Mouse (Mus musculus) neural tube, embryonic 11.5 days (tissue): ENCODE data around the gene Uxs1. TPM values are rescaled to one million over a fixed set of nuclear protein-coding genes. Genes with fewer than 3 reads are reported as not detected.

Source experiments
- ATAC-seq: fragments of 200-750 bp; cut with Nextera tagmentation; 2 replicates; pipeline ENCODE4 v1.8.0; 2017; ENCODE audit warnings: moderate number of reproducible peaks, mild to moderate bottlenecking, moderate TSS enrichment, moderate library complexity; ENCODE audit not compliant: insufficient read depth, low FRiP score, low TSS enrichment
- DNase-seq: peaks from one replicate; pipeline ENCODE4 v3.0.0-alpha.2; 2015; ENCODE audit warnings: low spot score
- H3K27ac ChIP-seq: fragments of 300-500 bp; sonication (generic); 2 replicates; pipeline ENCODE4 v1.5.1; 2014; ENCODE audit warnings: low read depth, mild to moderate bottlenecking, low read length
- H3K27me3 ChIP-seq: fragments of 300-500 bp; sonication (generic); 2 replicates; pipeline ENCODE4 v1.6.1; 2014; ENCODE audit warnings: mild to moderate bottlenecking, low read length, mixed read lengths; ENCODE audit not compliant: control insufficient read depth, insufficient read depth
- H3K36me3 ChIP-seq: fragments of 300-500 bp; sonication (generic); 2 replicates; pipeline ENCODE4 v1.6.1; 2014; ENCODE audit warnings: mild to moderate bottlenecking, low read length, moderate library complexity, mixed read lengths; ENCODE audit not compliant: control insufficient read depth, insufficient read depth
- H3K4me1 ChIP-seq: fragments of 300-500 bp; sonication (generic); 2 replicates; pipeline ENCODE4 v1.6.1; 2014; ENCODE audit warnings: low read length, mixed read lengths; ENCODE audit not compliant: control insufficient read depth, insufficient read depth
- H3K4me2 ChIP-seq: fragments of 300-500 bp; sonication (generic); 2 replicates; pipeline ENCODE4 v1.6.1; 2014; ENCODE audit warnings: low read depth, mild to moderate bottlenecking, moderate library complexity
- H3K4me3 ChIP-seq: fragments of 300-500 bp; sonication (generic); 2 replicates; pipeline ENCODE4 v1.5.1; 2014; ENCODE audit warnings: low read depth, low read length
- H3K9ac ChIP-seq: fragments of 300-500 bp; sonication (generic); 2 replicates; pipeline ENCODE4 v1.6.1; 2014; ENCODE audit warnings: mild to moderate bottlenecking, low read length
- H3K9me3 ChIP-seq: fragments of 300-500 bp; sonication (generic); 2 replicates; pipeline ENCODE4 v1.6.1; 2016; ENCODE audit warnings: low read length; ENCODE audit not compliant: control insufficient read depth
- WGBS: fragments of 180-500 bp; shearing (Covaris S2); extraction: QIAGEN DNeasy Blood & Tissue Kit; methylation state at CpG from one replicate; pipeline ENCODE4 v1.1.7; 2014; 5-methylcytosine and 5-hydroxymethylcytosine counted together
- polyA plus RNA-seq: library from polyadenylated mRNA; unstranded; fragments of >200 nt; fragmentation: Nextera tagmentation; extraction: Ambion mirVana; gene quantifications from 2 replicates; pipeline ENCODE4 v1.2.1, GENCODE M21; 2014

Gene Uxs1
- polyA plus RNA-seq, 1 experiment from 2014 or later, result 24.0 TPM

GRCm38 (mm10) chr1:43843398-43843797 is 15.8 kb upstream of the Uxs1 start:
- 97% methylated on average over 2 of the region's 2 CpGs for WGBS
- Histone ChIP-seq H3K4me3 (no peak overlapping the region), H3K4me2 (no peak overlapping the region), H3K9me3 (no peaks in the 10 kb centered on the region), H3K9ac (no peak overlapping the region), H3K36me3 (no peaks in the 10 kb centered on the region), H3K27me3 (no peaks in the 10 kb centered on the region), H3K27ac (no peak overlapping the region), H3K4me1 (no peaks in the 10 kb centered on the region)
- ATAC-seq, result no peak
- no peak for DNase-seq

- Histone ChIP-seq H3K27ac (no peak overlapping the region), H3K9me3 (no peaks in the 10 kb centered on the region), H3K4me3 (no peak overlapping the region), H3K27me3 (no peaks in the 10 kb centered on the region), H3K4me1 (no peaks in the 10 kb centered on the region), H3K36me3 (no peaks in the 10 kb centered on the region), H3K4me2 (no peak overlapping the region), H3K9ac (no peak overlapping the region)
- 90% methylated on average over 1 of the region's 1 CpGs for WGBS
- no peak for ATAC-seq
- DNase-seq, result no peak
These were observed 9.6 kb upstream of the Uxs1 start for GRCm38 (mm10) chr1:43837236-43837635.

DNA sequence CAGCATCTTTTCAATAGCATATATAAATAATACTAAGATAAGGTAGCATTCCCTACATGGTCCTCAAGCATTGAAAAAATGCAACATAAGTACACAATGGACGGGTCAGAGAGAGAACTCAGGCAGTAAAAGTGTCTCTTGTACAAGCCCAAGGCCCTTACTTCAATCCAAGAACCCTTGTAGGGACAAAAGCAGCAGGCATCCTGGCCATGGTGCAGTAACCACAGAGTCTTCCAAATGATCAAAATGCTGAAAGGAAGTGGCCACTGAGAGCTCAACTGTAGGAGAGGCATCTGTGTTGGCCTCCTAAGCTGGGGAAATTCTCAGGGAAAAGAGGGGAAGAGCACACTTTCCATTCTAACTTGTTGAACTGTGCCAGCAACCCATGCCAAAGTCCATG is 2.5 kb upstream of the Uxs1 start:
- Histone ChIP-seq H3K4me1 (peaks cover 6% of the 10 kb centered on the region), H3K27ac (no peak overlapping the region), H3K9ac (no peak overlapping the region), H3K9me3 (no peaks in the 10 kb centered on the region), H3K36me3 (no peaks in the 10 kb centered on the region), H3K4me2 (no peak overlapping the region), H3K27me3 (no peaks in the 10 kb centered on the region), H3K4me3 (no peak overlapping the region)
- ATAC-seq (no peak), DNase-seq (no peak)
- 57% methylated on average over 1 of the region's 1 CpGs for WGBS

DNA sequence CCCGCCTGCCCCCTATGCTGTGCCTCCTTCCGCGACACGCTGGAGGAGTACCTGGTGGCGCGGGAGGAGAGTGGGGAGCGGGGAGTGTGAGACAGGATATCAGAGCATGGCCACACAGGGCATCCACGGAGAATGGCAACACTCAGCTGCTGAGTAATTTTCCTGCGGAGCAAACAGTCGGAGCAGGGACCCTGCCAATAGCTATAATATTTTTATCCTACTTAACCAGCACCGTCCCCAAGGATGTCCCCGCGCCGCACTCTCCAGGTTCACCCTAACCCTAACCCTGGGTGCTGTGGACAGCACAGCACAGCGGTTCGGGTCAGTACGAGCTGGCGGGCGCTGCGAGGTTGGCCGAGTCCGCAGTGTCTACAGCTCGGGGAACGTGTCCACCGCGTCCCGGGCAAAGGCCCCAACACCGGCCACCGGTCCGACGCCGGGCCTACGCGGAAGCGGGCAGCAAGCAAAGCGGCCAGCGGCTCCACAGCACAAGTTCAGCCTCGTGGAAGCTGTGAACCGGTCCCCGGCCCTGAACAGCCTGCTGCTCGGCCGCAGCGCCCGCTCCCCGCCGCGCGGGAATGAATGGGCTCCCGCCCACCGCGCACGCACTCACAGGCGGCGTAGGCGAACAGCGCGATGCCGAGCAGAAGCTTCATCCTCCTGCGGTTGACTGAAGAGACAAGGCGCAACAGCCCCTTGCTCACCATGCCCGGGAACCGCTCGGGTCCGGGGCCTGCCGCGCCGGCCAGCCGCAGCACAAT is 418 bp downstream of the Uxs1 start:
- Histone ChIP-seq H3K4me2 (peak overlapping the region; percentile 93), H3K27ac (peak overlapping the region; percentile 94), H3K9ac (peak overlapping the region; percentile 89), H3K27me3 (no peaks in the 10 kb centered on the region), H3K4me3 (peak overlapping the region; percentile 86), H3K4me1 (peaks cover 6% of the 10 kb centered on the region), H3K9me3 (no peaks in the 10 kb centered on the region), H3K36me3 (no peaks in the 10 kb centered on the region)
- WGBS, result under 1% methylated on average over 66 of the region's 68 CpGs
- ATAC-seq (peak; percentile 79), DNase-seq (no peak)

DNA sequence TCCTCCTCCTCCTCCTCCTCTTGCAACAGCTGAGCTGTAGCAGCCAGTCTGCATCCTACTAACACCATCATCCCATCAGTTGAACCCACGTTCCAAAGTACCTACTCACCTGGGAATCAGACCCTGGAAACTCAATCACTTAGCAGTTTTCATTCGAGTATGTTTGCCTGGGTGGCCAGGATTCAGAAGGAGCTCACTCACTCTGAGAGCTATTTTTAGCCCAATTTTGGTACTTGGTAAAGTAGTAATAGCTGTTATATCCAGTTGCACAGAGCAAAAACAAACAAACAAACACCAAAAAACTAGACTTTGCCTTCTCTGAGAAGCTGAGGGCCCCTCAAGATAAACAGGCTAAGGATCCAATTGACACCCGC is 985 bp downstream of the Uxs1 start:
- Histone ChIP-seq H3K9ac (peak overlapping the region; percentile 89), H3K9me3 (no peaks in the 10 kb centered on the region), H3K36me3 (no peaks in the 10 kb centered on the region), H3K27me3 (no peaks in the 10 kb centered on the region), H3K4me2 (peak overlapping the region; percentile 93), H3K4me1 (peaks cover 6% of the 10 kb centered on the region), H3K27ac (peak overlapping the region; percentile 94; the same call in 1 of the 2 replicates), H3K4me3 (peak overlapping the region; percentile 86)
- DNase-seq (no peak), ATAC-seq (no peak)
- WGBS, result 0% methylated on average over 3 of the region's 3 CpGs

GRCm38 (mm10) chr1:43823406-43823805 is 4.2 kb downstream of the Uxs1 start:
- Histone ChIP-seq H3K4me2 (no peak overlapping the region), H3K36me3 (no peaks in the 10 kb centered on the region), H3K4me1 (peaks cover 6% of the 10 kb centered on the region), H3K4me3 (no peak overlapping the region), H3K27ac (no peak overlapping the region), H3K9ac (no peak overlapping the region), H3K9me3 (no peaks in the 10 kb centered on the region), H3K27me3 (no peaks in the 10 kb centered on the region)
- 95% methylated on average over 1 of the region's 1 CpGs for WGBS
- ATAC-seq (no peak), DNase-seq (no peak)

DNA sequence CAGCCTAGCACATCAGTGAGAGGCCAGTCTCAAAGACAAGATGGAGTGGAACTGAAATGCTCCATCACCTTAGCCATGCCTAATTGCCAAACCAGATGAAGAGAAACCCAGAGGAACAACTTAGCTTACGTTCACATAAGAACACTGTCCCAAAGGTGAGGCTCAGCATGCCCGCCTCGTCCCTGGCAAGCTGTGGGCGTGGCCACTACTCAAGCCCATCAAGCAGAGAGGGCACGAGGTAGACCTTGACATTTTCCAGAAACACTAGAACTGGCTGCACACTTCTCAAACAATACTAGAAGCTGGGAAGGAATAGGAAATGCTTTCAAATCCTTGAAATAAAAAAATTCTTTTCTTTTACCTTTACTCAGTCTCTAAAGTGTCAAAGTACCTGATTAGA is 5.0 kb downstream of the Uxs1 start:
- 70% methylated on average over 5 of the region's 5 CpGs for WGBS
- H3K4me1 ChIP-seq, result peaks cover 6% of the 10 kb centered on the region
- no peaks in the 10 kb centered on the region for H3K27me3 ChIP-seq
- no peaks in the 10 kb centered on the region for H3K9me3 ChIP-seq
- no peak overlapping the region for H3K4me3 ChIP-seq
- no peak overlapping the region for H3K27ac ChIP-seq
- no peaks in the 10 kb centered on the region for H3K36me3 ChIP-seq
- H3K4me2 ChIP-seq, result no peak overlapping the region
- DNase-seq (no peak), ATAC-seq (no peak)
- H3K9ac ChIP-seq, result no peak overlapping the region

GRCm38 (mm10) chr1:43821804-43822203 is 5.8 kb downstream of the Uxs1 start:
- ATAC-seq (no peak), DNase-seq (no peak)
- no peak overlapping the region for H3K4me3 ChIP-seq
- H3K4me1 ChIP-seq, result peaks cover 6% of the 10 kb centered on the region
- H3K27ac ChIP-seq, result no peak overlapping the region
- H3K4me2 ChIP-seq, result no peak overlapping the region
- H3K36me3 ChIP-seq, result no peaks in the 10 kb centered on the region
- 93% methylated on average over 1 of the region's 1 CpGs for WGBS
- no peak overlapping the region for H3K9ac ChIP-seq
- no peaks in the 10 kb centered on the region for H3K27me3 ChIP-seq
- H3K9me3 ChIP-seq, result no peaks in the 10 kb centered on the region

DNA sequence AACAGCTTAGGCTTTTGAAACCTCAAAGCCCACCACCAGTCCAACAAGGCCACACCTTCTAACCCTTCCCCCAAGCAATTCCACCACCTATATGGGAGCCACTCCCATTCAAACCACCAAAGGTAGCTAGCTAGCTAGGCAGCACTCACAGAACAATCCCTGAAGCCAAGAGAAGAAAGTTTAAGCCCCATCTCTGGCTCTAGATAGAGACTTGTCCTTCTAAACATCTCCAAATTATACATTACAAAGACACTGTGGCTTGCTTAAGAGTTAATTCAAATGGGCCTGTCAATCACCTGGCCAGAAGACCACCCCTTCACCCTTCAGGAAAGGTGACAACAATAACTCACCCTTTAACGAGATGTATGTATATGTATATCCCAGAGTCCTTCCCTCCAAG is 7.0 kb downstream of the Uxs1 start:
- H3K9me3 ChIP-seq, result no peaks in the 10 kb centered on the region
- no peaks in the 10 kb centered on the region for H3K36me3 ChIP-seq
- H3K4me2 ChIP-seq, result no peak overlapping the region
- no peak overlapping the region for H3K27ac ChIP-seq
- no peaks in the 10 kb centered on the region for H3K27me3 ChIP-seq
- ATAC-seq (no peak), DNase-seq (no peak)
- peaks cover 1% of the 10 kb centered on the region; the same call in 1 of the 2 replicates for H3K4me1 ChIP-seq
- no peak overlapping the region for H3K4me3 ChIP-seq
- H3K9ac ChIP-seq, result no peak overlapping the region
- 59% methylated on average over 1 of the region's 1 CpGs for WGBS
